Mouse (Mus musculus) hindbrain, embryonic 16.5 days (tissue): ENCODE results near the gene Sp140. TPM values are rescaled to one million over a fixed set of nuclear protein-coding genes. Genes with fewer than 3 reads are reported as not detected.
A peak's percentile ranks its signal among the peaks of the same experiment; 100 is the strongest.
"Not testable (repeated sequence)": the region's sequence is repeated elsewhere in the genome, so short reads cannot be mapped to it uniquely, and the experiment has no call there.

Experiments used
- ATAC-seq: fragments of 200-750 bp; cut with Nextera tagmentation; 2 replicates; pipeline ENCODE4 v1.8.0; 2017; ENCODE audit warnings: moderate TSS enrichment, moderate library complexity
- H3K27ac ChIP-seq: fragments of 300-500 bp; sonication (generic); 2 replicates; pipeline ENCODE4 v1.5.1; 2014; ENCODE audit warnings: low read depth, mild to moderate bottlenecking, control low read depth, low read length, moderate library complexity
- H3K27me3 ChIP-seq: fragments of 300-500 bp; sonication (generic); replicated peaks from 2 replicates; pipeline ENCODE4 v1.6.1; 2014; ENCODE audit warnings: low read length; ENCODE audit not compliant: control insufficient read depth, insufficient read depth
- H3K36me3 ChIP-seq: fragments of 300-500 bp; sonication (generic); 2 replicates; pipeline ENCODE4 v1.6.1; 2014; ENCODE audit warnings: mild to moderate bottlenecking, low read length, moderate library complexity, mixed read lengths; ENCODE audit not compliant: control insufficient read depth, insufficient read depth
- H3K4me1 ChIP-seq: fragments of 300-500 bp; sonication (generic); 2 replicates; pipeline ENCODE4 v1.6.1; 2014; ENCODE audit warnings: low read depth, low read length; ENCODE audit not compliant: control insufficient read depth, insufficient read depth
- H3K4me2 ChIP-seq: fragments of 300-500 bp; sonication (generic); 2 replicates; pipeline ENCODE4 v1.6.1; 2014; ENCODE audit warnings: mild to moderate bottlenecking, low read length, control low read depth, moderate library complexity
- H3K4me3 ChIP-seq: fragments of 300-500 bp; sonication (generic); 2 replicates; pipeline ENCODE4 v1.5.1; 2014; ENCODE audit warnings: mild to moderate bottlenecking, low read length, control low read depth, moderate library complexity
- H3K9ac ChIP-seq: fragments of 300-500 bp; sonication (generic); 2 replicates; pipeline ENCODE4 v1.6.1; 2014; ENCODE audit warnings: low read depth, mild to moderate bottlenecking, control low read depth, low read length, moderate library complexity
- H3K9me3 ChIP-seq: fragments of 300-500 bp; sonication (generic); 2 replicates; pipeline ENCODE4 v1.6.1; 2014; ENCODE audit warnings: mild to moderate bottlenecking, low read length, moderate library complexity; ENCODE audit not compliant: control insufficient read depth
- WGBS: fragments of 180-500 bp; shearing (Covaris S2); extraction: QIAGEN DNeasy Blood & Tissue Kit; methylation state at CpG from one replicate; pipeline ENCODE4 v1.1.7; 2014; 5-methylcytosine and 5-hydroxymethylcytosine counted together
- polyA plus RNA-seq: library from polyadenylated mRNA; unstranded; fragments of >200 nt; fragmentation: Nextera tagmentation; extraction: Ambion mirVana; gene quantifications from 2 replicates; pipeline ENCODE4 v1.2.1, GENCODE M21; 2015

Sp140 gene
- polyA plus RNA-seq, result 0.50 and 0.80 TPM in 2 replicates

GRCm38 (mm10) chr1:85600078-85600477 lies at the start of gene Sp140:
Gene Sp140, plus strand, starts transcription at chr1:85600378.
- H3K27me3 ChIP-seq, H3K9ac ChIP-seq, H3K36me3 ChIP-seq, H3K4me3 ChIP-seq, ATAC-seq, H3K27ac ChIP-seq, H3K4me2 ChIP-seq, H3K9me3 ChIP-seq, H3K4me1 ChIP-seq: not testable (repeated sequence)
- WGBS, result no CpG with 5 or more reads among the region's 5 CpGs

DNA sequence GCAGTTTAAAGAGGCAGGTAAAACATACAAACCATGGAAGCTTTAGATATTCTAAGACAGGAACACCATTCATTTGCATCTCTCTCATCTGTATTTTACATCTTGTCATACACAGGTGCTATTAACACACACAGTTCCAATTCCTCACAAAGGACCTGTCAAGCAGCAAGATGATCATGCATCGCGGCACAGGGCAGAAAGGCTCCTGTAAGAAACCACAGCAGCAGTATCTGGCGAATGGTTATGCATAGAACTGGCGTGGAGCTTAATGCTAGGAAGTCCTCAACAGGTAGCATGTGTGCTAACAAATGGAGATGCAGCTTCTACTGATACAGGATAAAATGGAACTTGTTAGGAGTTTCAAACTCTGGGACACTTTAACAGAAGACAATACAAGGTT lies 44.9 kb upstream of the Sp140 start:
- H3K4me3 ChIP-seq, H3K9me3 ChIP-seq, H3K4me1 ChIP-seq, H3K4me2 ChIP-seq, H3K36me3 ChIP-seq, H3K27me3 ChIP-seq, H3K9ac ChIP-seq, H3K27ac ChIP-seq, ATAC-seq: not testable (repeated sequence)
- WGBS, result 85% methylated on average over 4 of the region's 4 CpGs

- WGBS, result 69% methylated on average over 4 of the region's 4 CpGs
- H3K27ac ChIP-seq, H3K9ac ChIP-seq, ATAC-seq, H3K27me3 ChIP-seq, H3K4me2 ChIP-seq, H3K36me3 ChIP-seq, H3K4me1 ChIP-seq, H3K9me3 ChIP-seq, H3K4me3 ChIP-seq: not testable (repeated sequence)
These were observed 26.6 kb upstream of the Sp140 start for GRCm38 (mm10) chr1:85573554-85573953.

GRCm38 (mm10) chr1:85575376-85575775 lies 24.8 kb upstream of the Sp140 start, which contains the start of gene G530012D18Rik:
Gene G530012D18Rik, plus strand, starts transcription at chr1:85575676.
- not testable (repeated sequence) for H3K27ac ChIP-seq, H3K9me3 ChIP-seq, H3K36me3 ChIP-seq, H3K4me1 ChIP-seq, H3K27me3 ChIP-seq, H3K9ac ChIP-seq, H3K4me3 ChIP-seq, H3K4me2 ChIP-seq, ATAC-seq
- WGBS, result 80% methylated on average over 2 of the region's 3 CpGs

GRCm38 (mm10) chr1:85578372-85579010 lies 21.7 kb upstream of the Sp140 start:
- H3K4me2 ChIP-seq, H3K27me3 ChIP-seq, ATAC-seq, H3K9me3 ChIP-seq, H3K4me3 ChIP-seq, H3K4me1 ChIP-seq, H3K36me3 ChIP-seq, H3K9ac ChIP-seq, H3K27ac ChIP-seq: not testable (repeated sequence)
- WGBS, result 62% methylated on average over 2 of the region's 3 CpGs

DNA sequence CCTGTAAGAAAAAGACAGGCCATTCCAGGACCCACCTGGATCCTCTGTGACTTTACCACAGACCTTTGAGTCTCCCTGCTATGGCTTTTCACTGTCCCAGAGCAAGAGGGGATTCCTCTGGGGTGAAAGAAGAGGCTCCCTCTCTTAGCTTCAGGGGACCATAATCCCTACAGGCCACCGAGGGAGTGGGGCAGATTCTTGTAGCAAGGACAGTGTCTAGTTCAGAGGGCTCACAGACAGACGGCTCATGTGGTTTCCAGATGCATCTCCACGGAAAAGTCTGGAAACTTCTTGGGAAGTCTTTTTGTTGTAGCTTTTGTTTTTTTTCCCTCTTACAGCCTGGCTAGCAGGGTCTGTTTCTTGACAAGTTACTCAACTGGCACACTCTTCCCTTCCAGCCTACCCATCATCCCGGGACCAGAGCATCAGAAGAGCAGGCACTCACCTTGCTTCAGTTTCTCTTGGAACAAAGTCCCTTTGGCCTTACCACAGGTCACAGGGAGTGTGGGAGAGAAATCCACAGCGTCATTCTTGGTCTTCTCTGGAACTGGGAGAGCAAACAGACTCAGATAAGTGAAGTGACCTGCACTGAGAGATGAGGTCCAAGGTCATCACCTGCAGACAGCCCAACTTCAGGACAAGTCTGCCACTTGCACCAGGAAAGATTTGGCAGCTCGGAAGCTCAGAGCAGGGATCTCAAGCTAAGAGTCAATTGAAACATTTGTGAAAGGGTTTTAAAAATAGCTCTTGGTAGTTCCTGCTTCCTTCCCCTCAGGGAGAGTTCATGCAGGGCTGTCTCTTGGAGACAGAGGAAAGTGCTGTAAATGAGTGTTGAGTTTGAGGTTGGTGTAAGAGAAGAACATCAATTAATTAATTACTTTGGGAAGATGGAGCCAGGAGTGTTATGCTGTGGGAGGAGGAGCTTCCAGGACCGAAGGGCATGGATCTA lies 20.7 kb upstream of the Sp140 start:
- not testable (repeated sequence) for H3K9ac ChIP-seq, ATAC-seq, H3K4me2 ChIP-seq, H3K9me3 ChIP-seq, H3K36me3 ChIP-seq, H3K27me3 ChIP-seq, H3K4me1 ChIP-seq, H3K4me3 ChIP-seq, H3K27ac ChIP-seq
- WGBS, result 72% methylated on average over 6 of the region's 7 CpGs

GRCm38 (mm10) chr1:85580148-85580534 lies 20.0 kb upstream of the Sp140 start:
- H3K27me3 ChIP-seq, H3K9ac ChIP-seq, H3K36me3 ChIP-seq, H3K4me2 ChIP-seq, H3K4me3 ChIP-seq, H3K4me1 ChIP-seq, H3K9me3 ChIP-seq, H3K27ac ChIP-seq: not testable (repeated sequence)
- ATAC-seq, result peak; percentile 80
- whole genome bisulfite sequencing, result 91% methylated on average over 2 of the region's 4 CpGs

DNA sequence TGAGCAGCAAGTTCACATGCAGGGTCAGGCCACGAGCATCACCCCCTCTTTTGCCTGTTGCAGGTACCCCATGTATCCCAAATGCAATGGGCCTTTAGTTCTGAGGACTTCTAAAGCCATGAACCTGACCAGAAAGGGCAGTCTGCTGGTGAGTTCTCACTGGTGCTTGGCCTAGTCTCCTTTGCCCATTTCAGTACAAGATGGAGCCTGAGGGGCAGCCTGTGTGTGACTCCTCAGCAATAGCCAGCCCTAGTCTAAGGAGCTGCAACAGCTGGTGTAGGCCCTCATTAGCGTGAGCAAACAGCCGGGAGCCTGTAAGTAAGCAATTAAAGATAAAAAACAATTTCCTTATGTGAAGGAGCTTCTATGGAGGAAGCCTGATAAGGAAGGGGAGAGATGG lies 19.6 kb upstream of the Sp140 start:
- not testable (repeated sequence) for H3K9ac ChIP-seq, H3K9me3 ChIP-seq, H3K27ac ChIP-seq, H3K4me1 ChIP-seq, H3K4me3 ChIP-seq, H3K4me2 ChIP-seq, H3K27me3 ChIP-seq, H3K36me3 ChIP-seq
- WGBS, result 65% methylated on average over 3 of the region's 3 CpGs
- peak; percentile 56 for ATAC-seq

DNA sequence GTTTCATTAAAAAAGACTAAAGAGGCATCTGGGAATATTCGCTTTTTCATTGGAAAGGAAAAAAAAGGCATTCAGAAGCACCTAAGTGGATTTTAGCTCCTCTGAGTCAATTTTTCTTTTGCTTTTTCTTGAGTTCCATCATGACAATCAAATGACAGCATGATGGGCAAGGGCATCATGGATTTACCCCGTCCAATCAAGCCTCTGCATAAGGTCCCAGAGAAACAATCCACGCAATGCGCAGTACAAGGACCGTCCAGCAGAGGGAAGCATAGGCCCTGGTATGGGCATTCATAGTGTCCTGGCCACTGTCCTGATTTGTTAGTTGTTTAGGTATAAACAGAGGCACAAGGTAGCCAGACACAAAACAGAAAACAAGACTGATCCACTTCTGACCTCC lies 18.7 kb upstream of the Sp140 start:
- not testable (repeated sequence) for ATAC-seq, H3K9ac ChIP-seq, H3K36me3 ChIP-seq, H3K4me1 ChIP-seq, H3K27me3 ChIP-seq, H3K4me3 ChIP-seq, H3K9me3 ChIP-seq, H3K4me2 ChIP-seq, H3K27ac ChIP-seq
- 26% methylated on average over 5 of the region's 5 CpGs for WGBS
